Mouse (Mus musculus): ENCODE data around the gene Cacna2d2. TPM values are rescaled to one million over a fixed set of nuclear protein-coding genes. Genes with fewer than 3 reads are reported as not detected.

Gene Cacna2d2
- polyA plus RNA-seq, 1 experiment from 2014 or later = 4.2 TPM

- Histone ChIP-seq H3K9ac (replicated peaks) (peak overlapping the region; percentile 43), H3K27ac (replicated peaks) (0 out of 2 replicates have a peak overlapping the region, but pooled peaks have one; percentile 5), H3K36me3 (no peaks in the 10 kb centered on the region), H3K9me3 (no peaks in the 10 kb centered on the region), H3K27me3 (peaks cover 74% of the 10 kb centered on the region), H3K4me3 (peak overlapping the region; percentile 41), H3K4me2 (replicated peaks) (peak overlapping the region; percentile 66), H3K4me1 (peaks cover 23% of the 10 kb centered on the region)
- WGBS = under 1% methylated on average over 35 of the region's 35 CpGs
- peak; percentile 61 for ATAC-seq (replicated peaks)
Observed at GRCm38 (mm10) chr9:107377961-107378512, 21.4 kb upstream of the Cacna2d2 start.

GRCm38 (mm10) chr9:107381723-107382122, 17.7 kb upstream of the Cacna2d2 start:
- WGBS = 10% methylated on average over 8 of the region's 8 CpGs
- no peaks in the 10 kb centered on the region for H3K9me3 ChIP-seq
- peaks cover 24% of the 10 kb centered on the region for H3K4me1 ChIP-seq
- H3K4me3 ChIP-seq = no peak overlapping the region
- ATAC-seq (replicated peaks) = no peak
- peaks cover 60% of the 10 kb centered on the region for H3K27me3 ChIP-seq
- no peak overlapping the region for H3K27ac ChIP-seq (replicated peaks)
- no peak overlapping the region for H3K9ac ChIP-seq (replicated peaks)
- H3K4me2 ChIP-seq (replicated peaks) = no peak overlapping the region
- H3K36me3 ChIP-seq = no peaks in the 10 kb centered on the region

GRCm38 (mm10) chr9:107384396-107384795, 15.0 kb upstream of the Cacna2d2 start:
- H3K4me1 ChIP-seq = peaks cover 11% of the 10 kb centered on the region; the same call in 1 of the 2 replicates
- H3K4me2 ChIP-seq (replicated peaks) = no peak overlapping the region
- no peaks in the 10 kb centered on the region for H3K36me3 ChIP-seq
- no peaks in the 10 kb centered on the region for H3K9me3 ChIP-seq
- no peak overlapping the region for H3K9ac ChIP-seq (replicated peaks)
- no peak overlapping the region for H3K27ac ChIP-seq (replicated peaks)
- peaks cover 46% of the 10 kb centered on the region for H3K27me3 ChIP-seq
- WGBS = 24% methylated on average over 3 of the region's 3 CpGs
- 0 out of 2 replicates have a peak, but pooled peaks have one; percentile 23 for ATAC-seq (replicated peaks)
- no peak overlapping the region for H3K4me3 ChIP-seq

GRCm38 (mm10) chr9:107386722-107387121, 12.7 kb upstream of the Cacna2d2 start:
- no peak overlapping the region for H3K9ac ChIP-seq (replicated peaks)
- no peak overlapping the region for H3K4me2 ChIP-seq (replicated peaks)
- no peak overlapping the region for H3K4me3 ChIP-seq
- peaks cover 14% of the 10 kb centered on the region; the same call in 1 of the 2 replicates for H3K4me1 ChIP-seq
- no peak for ATAC-seq (replicated peaks)
- 61% methylated on average over 3 of the region's 3 CpGs for WGBS
- H3K27ac ChIP-seq (replicated peaks) = no peak overlapping the region
- H3K9me3 ChIP-seq = no peaks in the 10 kb centered on the region
- H3K27me3 ChIP-seq = peaks cover 23% of the 10 kb centered on the region
- no peaks in the 10 kb centered on the region for H3K36me3 ChIP-seq

DNA sequence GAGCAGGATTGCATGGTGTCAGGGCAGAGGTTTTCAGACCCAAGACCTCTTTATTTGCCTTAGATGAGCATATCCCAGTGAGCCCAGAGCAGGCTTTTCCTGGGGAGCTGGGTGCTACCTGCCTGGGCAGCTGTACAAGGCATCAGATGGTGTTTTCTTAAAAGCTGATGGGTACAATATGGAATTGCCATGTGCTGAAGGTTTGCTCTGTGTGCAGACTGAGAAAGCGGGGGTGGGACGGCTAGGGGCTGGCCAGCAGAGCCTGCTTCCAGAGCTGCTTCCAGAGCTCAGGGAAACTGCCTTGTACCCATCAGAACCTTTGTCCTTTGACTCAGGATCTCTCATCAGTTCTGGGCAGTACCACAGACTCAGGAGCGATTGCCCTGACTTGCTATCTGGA, 11.7 kb upstream of the Cacna2d2 start:
- Histone ChIP-seq H3K9ac (replicated peaks) (no peak overlapping the region), H3K27ac (replicated peaks) (no peak overlapping the region), H3K9me3 (no peaks in the 10 kb centered on the region), H3K4me3 (no peak overlapping the region), H3K4me2 (replicated peaks) (no peak overlapping the region), H3K4me1 (peaks cover 11% of the 10 kb centered on the region; the same call in 1 of the 2 replicates), H3K27me3 (peaks cover 14% of the 10 kb centered on the region; the same call in 1 of the 2 replicates), H3K36me3 (no peaks in the 10 kb centered on the region)
- 68% methylated on average over 3 of the region's 3 CpGs for WGBS
- ATAC-seq (replicated peaks) = no peak

DNA sequence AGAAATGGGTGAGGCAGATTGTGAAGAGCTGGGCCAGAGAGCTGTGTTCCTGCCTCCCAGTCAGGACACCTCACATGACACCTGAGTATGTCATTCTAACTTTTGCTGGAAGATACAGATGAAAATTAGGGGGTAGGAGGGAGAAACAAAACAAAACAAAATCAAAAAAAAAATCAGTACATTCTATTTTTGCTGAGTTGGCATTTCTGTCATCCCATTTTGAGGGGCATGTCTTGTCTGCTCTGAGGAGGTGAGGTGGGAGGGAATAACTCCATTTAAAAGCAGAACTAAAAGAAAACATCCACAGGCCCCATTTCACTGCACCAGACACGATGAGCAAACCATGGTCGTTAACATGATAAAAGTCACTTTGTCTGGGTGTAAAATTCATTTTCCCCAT, 11.1 kb upstream of the Cacna2d2 start:
- Histone ChIP-seq H3K4me1 (peaks cover 11% of the 10 kb centered on the region; the same call in 1 of the 2 replicates), H3K9ac (replicated peaks) (no peak overlapping the region), H3K27ac (replicated peaks) (no peak overlapping the region), H3K27me3 (peaks cover 9% of the 10 kb centered on the region; the same call in 1 of the 2 replicates), H3K4me2 (replicated peaks) (no peak overlapping the region), H3K4me3 (no peak overlapping the region), H3K36me3 (no peaks in the 10 kb centered on the region), H3K9me3 (no peaks in the 10 kb centered on the region)
- WGBS = 42% methylated on average over 2 of the region's 2 CpGs
- no peak for ATAC-seq (replicated peaks)

DNA sequence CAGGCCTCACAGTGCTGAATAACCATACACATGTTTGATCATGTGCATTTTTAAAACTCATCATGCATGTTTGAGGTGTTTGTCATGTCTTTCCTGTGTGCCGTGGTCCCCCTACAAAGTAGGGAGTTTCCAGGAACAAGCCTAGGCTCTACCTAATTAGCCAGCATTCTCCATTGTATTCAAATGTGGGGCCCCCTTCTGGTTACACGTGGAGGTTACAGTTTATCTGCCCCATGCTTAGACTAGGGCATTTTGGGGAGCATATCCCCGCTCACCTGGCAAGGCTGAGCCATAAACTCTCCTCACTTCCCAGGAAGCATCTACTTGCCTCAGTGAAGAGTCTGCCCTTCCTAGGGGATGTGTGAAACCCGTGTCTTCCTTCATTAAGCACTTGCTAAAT, 3.0 kb upstream of the Cacna2d2 start:
- WGBS = 34% methylated on average over 4 of the region's 4 CpGs
- Histone ChIP-seq H3K27me3 (peaks cover 29% of the 10 kb centered on the region; the same call in 1 of the 2 replicates), H3K9me3 (no peaks in the 10 kb centered on the region), H3K27ac (replicated peaks) (no peak overlapping the region), H3K4me2 (replicated peaks) (no peak overlapping the region), H3K4me3 (no peak overlapping the region), H3K36me3 (no peaks in the 10 kb centered on the region), H3K9ac (replicated peaks) (no peak overlapping the region), H3K4me1 (peaks cover 18% of the 10 kb centered on the region)
- no peak for ATAC-seq (replicated peaks)

- Histone ChIP-seq H3K4me1 (peaks cover 40% of the 10 kb centered on the region), H3K27me3 (peaks cover 47% of the 10 kb centered on the region; the same call in 1 of the 2 replicates), H3K4me2 (replicated peaks) (peak overlapping the region; percentile 99), H3K4me3 (no peak overlapping the region), H3K9me3 (no peaks in the 10 kb centered on the region), H3K27ac (replicated peaks) (no peak overlapping the region), H3K9ac (replicated peaks) (no peak overlapping the region), H3K36me3 (no peaks in the 10 kb centered on the region)
- WGBS = 24% methylated on average over 11 of the region's 11 CpGs
- ATAC-seq (replicated peaks) = no peak
Observed at GRCm38 (mm10) chr9:107398968-107399367, 444 bp upstream of the Cacna2d2 start.

GRCm38 (mm10) chr9:107400060-107400511, 674 bp downstream of the Cacna2d2 start:
- Histone ChIP-seq H3K4me1 (peaks cover 42% of the 10 kb centered on the region), H3K4me2 (replicated peaks) (peak overlapping the region; percentile 99), H3K4me3 (peak overlapping the region; percentile 89), H3K9ac (replicated peaks) (peak overlapping the region; percentile 76), H3K27me3 (peaks cover 47% of the 10 kb centered on the region; the same call in 1 of the 2 replicates), H3K9me3 (no peaks in the 10 kb centered on the region), H3K36me3 (no peaks in the 10 kb centered on the region), H3K27ac (replicated peaks) (peak overlapping the region; percentile 56)
- peak; percentile 42 for ATAC-seq (replicated peaks)
- under 1% methylated on average over 36 of the region's 45 CpGs for WGBS

DNA sequence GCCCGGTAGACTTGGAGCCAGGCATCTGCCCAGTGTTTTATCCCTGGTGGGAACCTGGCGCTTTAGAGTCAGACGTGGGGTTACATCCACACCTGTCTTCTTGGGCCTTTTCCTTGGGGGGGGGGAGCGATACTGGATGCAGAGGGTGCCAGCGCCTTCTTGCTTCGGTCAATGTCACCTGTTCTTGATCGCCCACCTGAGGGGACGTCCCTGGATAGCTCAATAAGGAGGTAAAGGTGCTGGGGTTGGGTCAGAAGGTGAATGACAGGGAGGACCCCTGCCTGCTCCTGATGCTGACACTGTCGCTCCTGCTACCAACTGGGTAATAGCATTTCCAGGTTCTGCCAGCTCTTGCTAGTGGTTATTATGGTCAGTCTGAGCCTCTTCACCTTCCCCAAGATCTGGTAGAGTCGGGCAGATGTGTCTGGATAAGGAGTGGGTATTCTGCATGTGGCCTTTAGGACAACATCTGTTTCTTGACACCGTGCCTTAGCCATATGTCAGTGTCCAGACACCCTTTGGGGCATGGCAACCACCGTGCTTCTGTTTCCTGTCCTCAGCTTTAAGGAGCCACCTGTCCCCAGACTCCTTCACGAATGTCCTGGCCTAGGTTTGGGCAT, 1.4 kb downstream of the Cacna2d2 start:
- Histone ChIP-seq H3K9ac (replicated peaks) (peak overlapping the region; percentile 76), H3K4me3 (peak overlapping the region; percentile 89), H3K27ac (replicated peaks) (no peak overlapping the region), H3K9me3 (no peaks in the 10 kb centered on the region), H3K36me3 (no peaks in the 10 kb centered on the region), H3K4me1 (peaks cover 42% of the 10 kb centered on the region), H3K27me3 (peaks cover 47% of the 10 kb centered on the region; the same call in 1 of the 2 replicates), H3K4me2 (replicated peaks) (peak overlapping the region; percentile 99)
- 15% methylated on average over 13 of the region's 13 CpGs for WGBS
- no peak for ATAC-seq (replicated peaks)

- peak overlapping the region; percentile 89; the same call in 1 of the 2 replicates for H3K4me3 ChIP-seq
- H3K27me3 ChIP-seq = peaks cover 38% of the 10 kb centered on the region; the same call in 1 of the 2 replicates
- no peak for ATAC-seq (replicated peaks)
- no peak overlapping the region for H3K27ac ChIP-seq (replicated peaks)
- peaks cover 42% of the 10 kb centered on the region for H3K4me1 ChIP-seq
- H3K36me3 ChIP-seq = no peaks in the 10 kb centered on the region
- H3K4me2 ChIP-seq (replicated peaks) = peak overlapping the region; percentile 99
- no peaks in the 10 kb centered on the region for H3K9me3 ChIP-seq
- no peak overlapping the region for H3K9ac ChIP-seq (replicated peaks)
- WGBS = 74% methylated on average over 7 of the region's 7 CpGs
Observed at GRCm38 (mm10) chr9:107403116-107403515, 3.7 kb downstream of the Cacna2d2 start.

DNA sequence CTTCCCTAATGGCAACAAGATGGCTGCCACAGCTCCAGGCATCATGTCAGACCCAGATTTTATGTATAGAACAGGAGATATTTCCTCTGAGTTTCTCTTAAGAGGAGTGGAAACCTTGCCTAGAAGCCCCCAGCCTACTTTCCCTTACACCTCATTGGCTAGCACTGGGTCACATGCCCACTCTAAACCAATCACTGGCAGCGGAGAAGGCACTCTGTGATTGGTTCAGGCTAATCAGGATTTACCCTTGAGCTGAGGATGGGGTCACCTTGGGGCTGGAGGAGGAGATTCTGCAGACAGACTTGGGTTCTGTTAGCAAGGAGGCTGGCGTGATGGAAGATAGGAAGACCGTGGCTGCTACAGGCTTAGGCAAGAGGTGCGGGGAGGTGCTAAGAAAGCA, 10.0 kb downstream of the Cacna2d2 start:
- Histone ChIP-seq H3K27me3 (no peaks in the 10 kb centered on the region), H3K4me1 (no peaks in the 10 kb centered on the region), H3K36me3 (no peaks in the 10 kb centered on the region), H3K27ac (replicated peaks) (no peak overlapping the region), H3K4me3 (no peak overlapping the region), H3K9ac (replicated peaks) (no peak overlapping the region), H3K4me2 (replicated peaks) (no peak overlapping the region), H3K9me3 (no peaks in the 10 kb centered on the region)
- WGBS = 88% methylated on average over 4 of the region's 4 CpGs
- ATAC-seq (replicated peaks) = no peak

Measured in forebrain, embryonic 15.5 days (tissue).